Mouse (Mus musculus) embryonic facial prominence, embryonic 14.5 days (tissue): Measurements from ENCODE around the gene Pip5k1b. TPM values are rescaled to one million over a fixed set of nuclear protein-coding genes. Genes with fewer than 3 reads are reported as not detected.
A peak's percentile ranks its signal among the peaks of the same experiment; 100 is the strongest.

Experiments used
- ATAC-seq: fragments of 200-750 bp; cut with Nextera tagmentation; 2 replicates; pipeline ENCODE4 v1.8.0; 2017; ENCODE audit warnings: low read depth, moderate number of reproducible peaks, moderate TSS enrichment
- DNase-seq: peaks from one replicate; pipeline ENCODE4 v3.0.0-alpha.2; 2015; ENCODE audit warnings: low spot score
- H3K27ac ChIP-seq: fragments of 300-500 bp; sonication (generic); replicated peaks from 2 replicates; pipeline ENCODE4 v1.5.1; 2014; ENCODE audit warnings: low read depth, mild to moderate bottlenecking, low read length, moderate library complexity
- H3K27me3 ChIP-seq: fragments of 300-500 bp; sonication (generic); replicated peaks from 2 replicates; pipeline ENCODE4 v1.6.1; 2014; ENCODE audit warnings: low read length; ENCODE audit not compliant: control insufficient read depth, insufficient read depth
- H3K36me3 ChIP-seq: fragments of 300-500 bp; sonication (generic); 2 replicates; pipeline ENCODE4 v1.6.1; 2014; ENCODE audit warnings: low read length, mixed read lengths; ENCODE audit not compliant: control insufficient read depth, insufficient read depth
- H3K4me1 ChIP-seq: fragments of 300-500 bp; sonication (generic); 2 replicates; pipeline ENCODE4 v1.6.1; 2014; ENCODE audit warnings: antibody characterized with exemption, low read length; ENCODE audit not compliant: control insufficient read depth, insufficient read depth
- H3K4me2 ChIP-seq: fragments of 300-500 bp; sonication (generic); 2 replicates; pipeline ENCODE4 v1.6.1; 2014; ENCODE audit warnings: low read depth, mild to moderate bottlenecking, low read length, moderate library complexity, mixed read lengths
- H3K4me3 ChIP-seq: fragments of 300-500 bp; sonication (generic); 2 replicates; pipeline ENCODE4 v1.5.1; 2014; ENCODE audit warnings: low read depth, mild to moderate bottlenecking, low read length
- H3K9ac ChIP-seq: fragments of 300-500 bp; sonication (generic); 2 replicates; pipeline ENCODE4 v1.6.1; 2014; ENCODE audit warnings: low read depth, mild to moderate bottlenecking, low read length, moderate library complexity, mixed read lengths
- H3K9me3 ChIP-seq: fragments of 300-500 bp; sonication (generic); 2 replicates; pipeline ENCODE4 v1.6.1; 2016; ENCODE audit warnings: low read length; ENCODE audit not compliant: control insufficient read depth
- WGBS: fragments of 180-500 bp; shearing (Covaris S2); extraction: QIAGEN DNeasy Blood & Tissue Kit; methylation state at CpG from one replicate; pipeline ENCODE4 v1.1.7; 2014; 5-methylcytosine and 5-hydroxymethylcytosine counted together
- polyA plus RNA-seq: library from polyadenylated mRNA; unstranded; fragments of >200 nt; fragmentation: Nextera tagmentation; extraction: Ambion mirVana; gene quantifications from 2 replicates; pipeline ENCODE4 v1.2.1, GENCODE M21; 2014

Pip5k1b gene
- polyA plus RNA-seq, 1 experiment from 2014 or later: 1.6 TPM

- H3K27me3 ChIP-seq: no peaks in the 10 kb centered on the region
- ATAC-seq: peak; percentile 66
- peak overlapping the region; percentile 84 for H3K9ac ChIP-seq
- no peaks in the 10 kb centered on the region for H3K9me3 ChIP-seq
- no peaks in the 10 kb centered on the region for H3K4me1 ChIP-seq
- peak; percentile 91 for DNase-seq
- H3K36me3 ChIP-seq: peaks cover 5% of the 10 kb centered on the region; the same call in 1 of the 2 replicates
- WGBS: under 1% methylated on average over 30 of the region's 78 CpGs
- peak overlapping the region; percentile 90 for H3K27ac ChIP-seq
- H3K4me3 ChIP-seq: peak overlapping the region; percentile 70
- peak overlapping the region; percentile 86 for H3K4me2 ChIP-seq
These were observed 275.7 kb downstream of the Pip5k1b start for GRCm38 (mm10) chr19:24279706-24280600.

GRCm38 (mm10) chr19:24278859-24279258, 276.8 kb downstream of the Pip5k1b start:
- Histone ChIP-seq H3K4me2 (peak overlapping the region; percentile 86), H3K27ac (no peak overlapping the region), H3K4me3 (no peak overlapping the region; the same call in 1 of the 2 replicates), H3K27me3 (no peaks in the 10 kb centered on the region), H3K9ac (0 out of 2 replicates have a peak overlapping the region, but pooled peaks have one; percentile 14), H3K9me3 (no peaks in the 10 kb centered on the region), H3K4me1 (no peaks in the 10 kb centered on the region), H3K36me3 (peaks cover 6% of the 10 kb centered on the region; the same call in 1 of the 2 replicates)
- no peak for ATAC-seq
- no peak for DNase-seq
- 86% methylated on average over 15 of the region's 15 CpGs for WGBS

- no peaks in the 10 kb centered on the region for H3K9me3 ChIP-seq
- H3K4me2 ChIP-seq: no peak overlapping the region
- H3K27ac ChIP-seq: no peak overlapping the region
- 86% methylated on average over 3 of the region's 3 CpGs for WGBS
- DNase-seq (no peak), ATAC-seq (no peak)
- no peak overlapping the region for H3K9ac ChIP-seq
- peaks cover 6% of the 10 kb centered on the region; the same call in 1 of the 2 replicates for H3K36me3 ChIP-seq
- no peaks in the 10 kb centered on the region for H3K4me1 ChIP-seq
- no peaks in the 10 kb centered on the region for H3K27me3 ChIP-seq
- H3K4me3 ChIP-seq: no peak overlapping the region
These were observed 281.4 kb downstream of the Pip5k1b start for GRCm38 (mm10) chr19:24274281-24274680.

GRCm38 (mm10) chr19:24271746-24272426, 283.8 kb downstream of the Pip5k1b start:
- H3K9me3 ChIP-seq: no peaks in the 10 kb centered on the region
- ATAC-seq (peak; percentile 86), DNase-seq (peak; percentile 91)
- no peak overlapping the region for H3K9ac ChIP-seq
- H3K27me3 ChIP-seq: no peaks in the 10 kb centered on the region
- peak overlapping the region; percentile 41 for H3K4me2 ChIP-seq
- no peak overlapping the region for H3K27ac ChIP-seq
- peak overlapping the region; percentile 12; the same call in 1 of the 2 replicates for H3K4me3 ChIP-seq
- no peaks in the 10 kb centered on the region for H3K4me1 ChIP-seq
- WGBS: 42% methylated on average over 16 of the region's 16 CpGs
- H3K36me3 ChIP-seq: peaks cover 6% of the 10 kb centered on the region

GRCm38 (mm10) chr19:24271326-24271725, 284.3 kb downstream of the Pip5k1b start:
- Histone ChIP-seq H3K4me3 (peak overlapping the region; percentile 12; the same call in 1 of the 2 replicates), H3K9ac (no peak overlapping the region), H3K27ac (no peak overlapping the region), H3K9me3 (no peaks in the 10 kb centered on the region), H3K27me3 (no peaks in the 10 kb centered on the region), H3K4me1 (no peaks in the 10 kb centered on the region), H3K4me2 (peak overlapping the region; percentile 41), H3K36me3 (peaks cover 6% of the 10 kb centered on the region)
- peak; percentile 70; the same call in 1 of the 2 replicates for ATAC-seq
- WGBS: 48% methylated on average over 7 of the region's 7 CpGs
- DNase-seq: no peak

- no peaks in the 10 kb centered on the region for H3K9me3 ChIP-seq
- H3K4me3 ChIP-seq: no peak overlapping the region
- ATAC-seq: no peak
- no peak overlapping the region for H3K9ac ChIP-seq
- H3K4me1 ChIP-seq: no peaks in the 10 kb centered on the region
- WGBS: 59% methylated on average over 4 of the region's 4 CpGs
- no peak overlapping the region for H3K27ac ChIP-seq
- no peaks in the 10 kb centered on the region for H3K27me3 ChIP-seq
- no peak for DNase-seq
- peaks cover 21% of the 10 kb centered on the region for H3K36me3 ChIP-seq
- no peak overlapping the region for H3K4me2 ChIP-seq
These were observed 287.1 kb downstream of the Pip5k1b start for GRCm38 (mm10) chr19:24268531-24268930.

- H3K9ac ChIP-seq: no peak overlapping the region
- 86% methylated on average over 7 of the region's 7 CpGs for WGBS
- no peaks in the 10 kb centered on the region for H3K9me3 ChIP-seq
- H3K27me3 ChIP-seq: no peaks in the 10 kb centered on the region
- ATAC-seq (no peak), DNase-seq (no peak)
- H3K36me3 ChIP-seq: peaks cover 25% of the 10 kb centered on the region
- no peaks in the 10 kb centered on the region for H3K4me1 ChIP-seq
- H3K4me2 ChIP-seq: no peak overlapping the region
- H3K4me3 ChIP-seq: no peak overlapping the region
- no peak overlapping the region for H3K27ac ChIP-seq
These were observed 289.4 kb downstream of the Pip5k1b start for GRCm38 (mm10) chr19:24266046-24266830.

- Histone ChIP-seq H3K36me3 (peaks cover 25% of the 10 kb centered on the region), H3K4me1 (no peaks in the 10 kb centered on the region), H3K27me3 (no peaks in the 10 kb centered on the region), H3K9ac (no peak overlapping the region), H3K27ac (no peak overlapping the region), H3K4me2 (no peak overlapping the region), H3K9me3 (no peaks in the 10 kb centered on the region), H3K4me3 (no peak overlapping the region)
- peak; percentile 80 for ATAC-seq
- DNase-seq: peak; percentile 84
- 48% methylated on average over 7 of the region's 7 CpGs for WGBS
These were observed 290.7 kb downstream of the Pip5k1b start for GRCm38 (mm10) chr19:24264991-24265390.
